Mouse (Mus musculus): Measurements from ENCODE around the gene Cep72. TPM values are rescaled to one million over a fixed set of nuclear protein-coding genes. Genes with fewer than 3 reads are reported as not detected.
"Not testable (repeated sequence)": the region's sequence is repeated elsewhere in the genome, so short reads cannot be mapped to it uniquely, and the experiment has no call there.

Gene Cep72
- polyA plus RNA-seq, 1 experiment: 1.9 TPM

- Histone ChIP-seq H3K4me1 (ENCODE audit: control insufficient read depth, insufficient read depth, low read length) (no peaks in the 10 kb centered on the region), H3K4me3 (ENCODE audit: insufficient read depth, low read length) (no peak overlapping the region), H3K27ac (ENCODE audit: insufficient read depth, low read length) (no peak overlapping the region)
- TF ChIP-seq CTCF (IDR thresholded peaks at IDR 0.05; ENCODE audit: extremely low read depth, insufficient read depth, low read length) (no peak), POLR2A (IDR thresholded peaks at IDR 0.05; ENCODE audit: extremely low read depth, insufficient read depth, low read length) (no peak)
These were observed 11.3 kb upstream of the Cep72 start for GRCm38 (mm10) chr13:74073369-74073768.

DNA sequence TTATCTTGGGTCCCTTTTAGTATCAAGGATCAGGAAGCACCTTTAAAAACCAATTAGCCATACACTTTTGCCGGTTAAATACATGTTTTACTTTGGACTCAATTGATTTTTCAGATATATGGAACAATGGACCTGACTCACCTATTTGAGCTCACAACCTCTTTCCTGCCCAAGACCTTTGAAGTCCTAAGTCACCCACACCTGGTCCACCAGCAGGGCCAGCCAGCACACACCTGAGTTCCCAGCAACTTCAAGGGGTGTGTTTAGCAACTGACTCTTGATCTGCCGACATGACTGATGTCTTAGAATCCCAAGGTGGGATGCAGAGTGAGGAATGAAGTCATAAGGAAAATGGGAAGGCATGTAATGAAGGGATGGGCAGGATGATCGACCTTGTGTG, 9.6 kb upstream of the Cep72 start:
- Histone ChIP-seq H3K4me1 (ENCODE audit: control insufficient read depth, insufficient read depth, low read length) (no peaks in the 10 kb centered on the region), H3K27ac (ENCODE audit: insufficient read depth, low read length) (no peak overlapping the region)
- no peak for TF ChIP-seq POLR2A (IDR thresholded peaks at IDR 0.05; ENCODE audit: extremely low read depth, insufficient read depth, low read length)
- TF ChIP-seq CTCF (IDR thresholded peaks at IDR 0.05; ENCODE audit: extremely low read depth, insufficient read depth, low read length): no peak

DNA sequence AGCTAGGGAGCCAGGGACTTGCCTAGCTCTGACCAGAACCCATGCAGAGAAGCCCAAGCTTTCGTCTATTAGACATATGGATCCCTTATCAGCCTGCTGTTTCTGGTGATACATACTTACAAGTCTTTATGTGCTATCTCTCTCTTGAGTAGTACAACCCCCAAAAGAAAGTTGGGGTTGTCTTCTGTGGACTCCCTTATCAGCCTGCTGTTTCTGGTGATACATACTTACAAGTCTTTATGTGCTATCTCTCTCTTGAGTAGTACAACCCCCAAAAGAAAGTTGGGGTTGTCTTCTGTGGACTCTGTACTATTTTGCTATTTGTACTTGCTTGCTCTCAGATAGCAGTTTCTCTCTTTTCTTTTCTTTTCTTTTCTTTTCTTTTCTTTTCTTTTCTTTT, 9.1 kb upstream of the Cep72 start:
- H3K4me1 ChIP-seq (ENCODE audit: control insufficient read depth, insufficient read depth, low read length); H3K4me3 ChIP-seq (ENCODE audit: insufficient read depth, low read length); H3K27ac ChIP-seq (ENCODE audit: insufficient read depth, low read length): not testable (repeated sequence)

More for the DNA sequence above, 9.6 kb upstream of the Cep72 start:
- no peak overlapping the region for H3K4me3 ChIP-seq (ENCODE audit: insufficient read depth, low read length)

- H3K27ac ChIP-seq (ENCODE audit: insufficient read depth, low read length): no peak overlapping the region
- no peak overlapping the region for H3K4me3 ChIP-seq (ENCODE audit: insufficient read depth, low read length)
- no peaks in the 10 kb centered on the region for H3K4me1 ChIP-seq (ENCODE audit: control insufficient read depth, insufficient read depth, low read length)
- TF ChIP-seq POLR2A (IDR thresholded peaks at IDR 0.05; ENCODE audit: extremely low read depth, insufficient read depth, low read length) (no peak), CTCF (IDR thresholded peaks at IDR 0.05; ENCODE audit: extremely low read depth, insufficient read depth, low read length) (no peak)
These were observed 4.5 kb upstream of the Cep72 start for GRCm38 (mm10) chr13:74066576-74066975.

- H3K4me3 ChIP-seq (ENCODE audit: insufficient read depth, low read length): no peak overlapping the region
- no peaks in the 10 kb centered on the region for H3K4me1 ChIP-seq (ENCODE audit: control insufficient read depth, insufficient read depth, low read length)
These were observed 1.4 kb upstream of the Cep72 start for GRCm38 (mm10) chr13:74063340-74064050.

GRCm38 (mm10) chr13:74062378-74063128, 454 bp upstream of the Cep72 start:
- no peak for TF ChIP-seq CTCF (IDR thresholded peaks at IDR 0.05; ENCODE audit: extremely low read depth, insufficient read depth, low read length)
- no peak for TF ChIP-seq POLR2A (IDR thresholded peaks at IDR 0.05; ENCODE audit: extremely low read depth, insufficient read depth, low read length)
- H3K4me1 ChIP-seq (ENCODE audit: control insufficient read depth, insufficient read depth, low read length): no peaks in the 10 kb centered on the region

More at GRCm38 (mm10) chr13:74063340-74064050, 1.4 kb upstream of the Cep72 start:
- no peak for TF ChIP-seq CTCF (IDR thresholded peaks at IDR 0.05; ENCODE audit: extremely low read depth, insufficient read depth, low read length)
- no peak for TF ChIP-seq POLR2A (IDR thresholded peaks at IDR 0.05; ENCODE audit: extremely low read depth, insufficient read depth, low read length)
- H3K27ac ChIP-seq (ENCODE audit: insufficient read depth, low read length): no peak overlapping the region

GRCm38 (mm10) chr13:74058081-74058480, 4.0 kb downstream of the Cep72 start:
- TF ChIP-seq CTCF (IDR thresholded peaks at IDR 0.05; ENCODE audit: extremely low read depth, insufficient read depth, low read length) (no peak), POLR2A (IDR thresholded peaks at IDR 0.05; ENCODE audit: extremely low read depth, insufficient read depth, low read length) (no peak)
- Histone ChIP-seq H3K27ac (ENCODE audit: insufficient read depth, low read length) (no peak overlapping the region), H3K4me1 (ENCODE audit: control insufficient read depth, insufficient read depth, low read length) (no peaks in the 10 kb centered on the region), H3K4me3 (ENCODE audit: insufficient read depth, low read length) (no peak overlapping the region)

More at GRCm38 (mm10) chr13:74062378-74063128, 454 bp upstream of the Cep72 start:
- Histone ChIP-seq H3K27ac (ENCODE audit: insufficient read depth, low read length) (no peak overlapping the region), H3K4me3 (ENCODE audit: insufficient read depth, low read length) (peak overlapping the region; percentile 75)

- H3K4me1 ChIP-seq (ENCODE audit: control insufficient read depth, insufficient read depth, low read length): no peaks in the 10 kb centered on the region
- no peak overlapping the region for H3K27ac ChIP-seq (ENCODE audit: insufficient read depth, low read length)
- H3K4me3 ChIP-seq (ENCODE audit: insufficient read depth, low read length): no peak overlapping the region
- TF ChIP-seq CTCF (IDR thresholded peaks at IDR 0.05; ENCODE audit: extremely low read depth, insufficient read depth, low read length) (no peak), POLR2A (IDR thresholded peaks at IDR 0.05; ENCODE audit: extremely low read depth, insufficient read depth, low read length) (no peak)
These were observed 5.9 kb downstream of the Cep72 start for GRCm38 (mm10) chr13:74056194-74056593.

DNA sequence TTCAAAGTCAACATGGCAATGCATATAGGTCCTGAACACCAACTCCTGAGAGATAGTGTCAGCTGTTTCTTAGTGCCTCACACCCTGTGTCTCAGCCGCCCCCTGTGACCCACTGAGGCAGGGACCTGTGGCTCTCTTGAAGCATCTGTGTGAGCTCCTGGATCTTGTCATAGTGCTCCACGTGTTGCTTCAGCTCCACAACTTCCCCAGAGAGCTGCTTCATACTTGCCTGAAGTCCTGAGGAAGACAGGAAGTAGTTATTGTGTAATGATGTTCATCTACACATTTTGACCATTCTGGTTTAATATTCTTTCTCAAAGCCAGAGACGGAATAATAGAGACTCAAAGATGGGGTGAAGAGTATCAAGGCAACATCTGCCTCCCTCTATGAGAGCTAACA, 22.2 kb downstream of the Cep72 start:
- Histone ChIP-seq H3K27ac (ENCODE audit: insufficient read depth, low read length) (no peak overlapping the region), H3K4me3 (ENCODE audit: insufficient read depth, low read length) (no peak overlapping the region)
- TF ChIP-seq CTCF (IDR thresholded peaks at IDR 0.05; ENCODE audit: extremely low read depth, insufficient read depth, low read length): no peak
- TF ChIP-seq POLR2A (IDR thresholded peaks at IDR 0.05; ENCODE audit: extremely low read depth, insufficient read depth, low read length): no peak

DNA sequence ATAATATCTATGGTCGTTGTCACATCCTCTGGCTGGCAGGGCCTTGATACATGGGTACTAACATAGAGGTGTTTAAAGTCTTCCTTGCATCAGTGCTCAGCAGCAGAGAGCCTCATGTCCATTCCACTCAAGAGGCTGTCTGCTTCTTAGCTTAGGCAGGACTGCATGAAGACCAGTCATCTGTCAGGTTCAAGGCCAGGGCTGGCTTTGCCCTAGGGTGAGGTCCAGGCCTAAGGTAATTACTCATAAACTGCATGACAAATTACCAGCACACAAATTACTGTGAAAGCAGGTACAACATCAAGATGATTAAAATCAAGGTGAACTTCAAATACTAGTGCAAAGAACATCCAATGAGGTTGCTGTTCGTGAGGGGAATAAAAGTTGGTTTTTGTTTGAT, 26.3 kb downstream of the Cep72 start:
- Histone ChIP-seq H3K4me3 (ENCODE audit: insufficient read depth, low read length) (no peak overlapping the region), H3K27ac (ENCODE audit: insufficient read depth, low read length) (no peak overlapping the region), H3K4me1 (ENCODE audit: control insufficient read depth, insufficient read depth, low read length) (no peaks in the 10 kb centered on the region)
- no peak for TF ChIP-seq CTCF (IDR thresholded peaks at IDR 0.05; ENCODE audit: extremely low read depth, insufficient read depth, low read length)
- no peak for TF ChIP-seq POLR2A (IDR thresholded peaks at IDR 0.05; ENCODE audit: extremely low read depth, insufficient read depth, low read length)

More for the DNA sequence above, 22.2 kb downstream of the Cep72 start:
- H3K4me1 ChIP-seq (ENCODE audit: control insufficient read depth, insufficient read depth, low read length): no peaks in the 10 kb centered on the region

Measured in cortical plate, adult 2 months (tissue).